Mouse (Mus musculus) embryo, embryonic 9.5 days (tissue): Measurements from ENCODE around the gene Il17c.
A peak's percentile ranks its signal among the peaks of the same experiment; 100 is the strongest.

Experiments used
- DNase-seq: peaks from one replicate; pipeline ENCODE4 v3.0.0-alpha.2; 2017; ENCODE audit errors: extremely low spot score

The Il17c gene

GRCm38 (mm10) chr8:122430646-122431045 lies 8.8 kb downstream of the Il17c start:
- no peak for DNase-seq

GRCm38 (mm10) chr8:122431694-122432442 lies 10.0 kb downstream of the Il17c start:
- DNase-seq: no peak

GRCm38 (mm10) chr8:122432443-122433268 lies 10.8 kb downstream of the Il17c start, which contains the start of gene Cyba:
Gene Cyba, minus strand, starts transcription at chr8:122432930.
- DNase-seq: peak; percentile 77

GRCm38 (mm10) chr8:122433269-122433905 lies 11.6 kb downstream of the Il17c start:
- no peak for DNase-seq

- DNase-seq: no peak
Measured at GRCm38 (mm10) chr8:122435375-122435774, 13.6 kb downstream of the Il17c start.

- DNase-seq: no peak
Measured at GRCm38 (mm10) chr8:122436146-122436545, 14.3 kb downstream of the Il17c start.

- no peak for DNase-seq
Measured at GRCm38 (mm10) chr8:122436586-122437125, 14.8 kb downstream of the Il17c start.

GRCm38 (mm10) chr8:122437708-122438331 lies 16.0 kb downstream of the Il17c start:
- no peak for DNase-seq

GRCm38 (mm10) chr8:122439336-122439735 lies 17.5 kb downstream of the Il17c start:
- no peak for DNase-seq

- no peak for DNase-seq
Measured at GRCm38 (mm10) chr8:122441326-122441725, 19.5 kb downstream of the Il17c start.

GRCm38 (mm10) chr8:122442356-122442755 lies 20.5 kb downstream of the Il17c start:
- no peak for DNase-seq

- DNase-seq: no peak
Measured at GRCm38 (mm10) chr8:122442781-122443180, 21.0 kb downstream of the Il17c start.

- DNase-seq: peak; percentile 98
Measured at GRCm38 (mm10) chr8:122443262-122444006, 21.6 kb downstream of the Il17c start, which contains the start of gene Mvd. Gene Mvd, minus strand, starts transcription at chr8:122443422.

GRCm38 (mm10) chr8:122444058-122444748 lies 22.4 kb downstream of the Il17c start:
- peak; percentile 37 for DNase-seq

- DNase-seq: no peak
Measured at GRCm38 (mm10) chr8:122445203-122445602, 23.4 kb downstream of the Il17c start.

- no peak for DNase-seq
Measured at GRCm38 (mm10) chr8:122451161-122451703, 29.4 kb downstream of the Il17c start.

GRCm38 (mm10) chr8:122452154-122452553 lies 30.3 kb downstream of the Il17c start:
- DNase-seq: no peak

GRCm38 (mm10) chr8:122454409-122454808 lies 32.6 kb downstream of the Il17c start:
- DNase-seq: no peak

GRCm38 (mm10) chr8:122457171-122457570 lies 35.4 kb downstream of the Il17c start:
- no peak for DNase-seq
